Mouse (Mus musculus): ENCODE measurements around the gene Galm. TPM values are rescaled to one million over a fixed set of nuclear protein-coding genes. Genes with fewer than 3 reads are reported as not detected.

The Galm gene
- polyA plus RNA-seq, 1 experiment from 2014 or later: 12.9 TPM

DNA sequence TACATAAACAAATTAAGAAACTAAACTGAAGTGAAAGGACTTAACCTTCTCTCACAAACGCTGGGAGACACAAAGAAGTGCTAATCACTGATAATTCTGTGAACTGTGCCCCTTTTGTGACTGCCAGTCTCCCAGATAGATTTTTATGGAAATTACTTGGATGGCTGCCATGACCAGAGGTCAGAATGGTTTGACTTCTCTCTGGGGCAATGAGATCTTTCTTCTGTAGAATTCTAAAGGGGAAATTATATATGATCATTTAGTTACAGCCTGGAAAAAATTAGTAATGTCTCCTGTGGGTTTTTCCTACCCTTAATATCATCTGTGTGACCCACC is 4.1 kb downstream of the Galm start:
- no peak overlapping the region for H3K4me2 ChIP-seq
- H3K9ac ChIP-seq: no peak overlapping the region
- peaks cover 9% of the 10 kb centered on the region for H3K4me1 ChIP-seq
- no peaks in the 10 kb centered on the region for H3K27me3 ChIP-seq
- ATAC-seq (ENCODE audit: insufficient number of reproducible peaks, low FRiP score, low TSS enrichment, low read depth): no peak
- WGBS: 51% methylated on average over 1 of the region's 1 CpGs
- H3K27ac ChIP-seq: no peak overlapping the region
- H3K36me3 ChIP-seq: no peaks in the 10 kb centered on the region
- H3K9me3 ChIP-seq: no peaks in the 10 kb centered on the region
- H3K4me3 ChIP-seq: no peak overlapping the region

DNA sequence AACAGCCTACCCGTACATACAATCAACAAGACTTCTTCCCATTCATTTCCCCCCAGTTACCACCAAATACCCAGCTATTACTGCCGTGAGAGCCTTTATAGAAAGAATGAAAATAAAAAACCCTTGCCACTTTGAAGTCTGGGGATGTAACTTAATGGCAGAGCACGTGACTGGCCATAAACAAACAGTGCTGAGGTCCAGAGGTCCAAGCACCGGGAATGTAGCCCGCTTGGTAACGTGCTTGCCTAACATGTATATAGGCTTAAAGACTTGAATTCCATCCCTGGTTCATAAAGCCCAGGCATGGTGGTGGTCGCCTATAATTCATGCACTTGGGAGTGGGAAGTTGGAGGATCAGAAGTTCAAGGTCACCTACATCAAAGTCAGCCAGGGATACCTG is 4.6 kb downstream of the Galm start:
- no peak overlapping the region for H3K4me2 ChIP-seq
- WGBS: 58% methylated on average over 7 of the region's 7 CpGs
- ATAC-seq (ENCODE audit: insufficient number of reproducible peaks, low FRiP score, low TSS enrichment, low read depth): no peak

DNA sequence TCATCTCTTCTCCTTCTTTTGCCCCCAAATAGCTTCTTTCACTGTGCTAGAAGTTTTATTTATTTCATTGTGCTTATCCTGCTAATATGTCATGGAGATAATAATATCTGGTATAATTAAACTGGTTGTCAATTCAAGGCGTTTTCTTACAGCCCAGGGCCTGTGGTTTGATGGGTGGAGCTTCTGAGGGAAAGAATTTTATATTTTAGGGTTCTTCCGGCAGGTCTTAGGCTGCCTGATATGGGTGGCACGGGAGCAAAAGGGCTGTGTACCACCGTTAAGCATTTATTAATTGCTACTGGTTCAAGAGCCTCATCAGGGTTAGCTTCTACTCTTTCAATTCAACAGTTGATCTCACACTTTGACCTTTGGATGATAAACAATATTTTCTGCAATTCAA is 5.2 kb downstream of the Galm start:
- WGBS: 68% methylated on average over 4 of the region's 4 CpGs
- H3K4me1 ChIP-seq: peaks cover 9% of the 10 kb centered on the region
- H3K9ac ChIP-seq: no peak overlapping the region
- no peaks in the 10 kb centered on the region for H3K36me3 ChIP-seq
- ATAC-seq (ENCODE audit: insufficient number of reproducible peaks, low FRiP score, low TSS enrichment, low read depth): no peak
- H3K9me3 ChIP-seq: no peaks in the 10 kb centered on the region
- no peak overlapping the region for H3K4me3 ChIP-seq
- H3K4me2 ChIP-seq: no peak overlapping the region
- no peak overlapping the region for H3K27ac ChIP-seq
- H3K27me3 ChIP-seq: no peaks in the 10 kb centered on the region

More for the DNA sequence above, 4.6 kb downstream of the Galm start:
- no peaks in the 10 kb centered on the region for H3K9me3 ChIP-seq
- no peaks in the 10 kb centered on the region for H3K36me3 ChIP-seq
- peaks cover 9% of the 10 kb centered on the region for H3K4me1 ChIP-seq
- no peak overlapping the region for H3K9ac ChIP-seq
- H3K27me3 ChIP-seq: no peaks in the 10 kb centered on the region
- no peak overlapping the region for H3K27ac ChIP-seq
- no peak overlapping the region for H3K4me3 ChIP-seq

DNA sequence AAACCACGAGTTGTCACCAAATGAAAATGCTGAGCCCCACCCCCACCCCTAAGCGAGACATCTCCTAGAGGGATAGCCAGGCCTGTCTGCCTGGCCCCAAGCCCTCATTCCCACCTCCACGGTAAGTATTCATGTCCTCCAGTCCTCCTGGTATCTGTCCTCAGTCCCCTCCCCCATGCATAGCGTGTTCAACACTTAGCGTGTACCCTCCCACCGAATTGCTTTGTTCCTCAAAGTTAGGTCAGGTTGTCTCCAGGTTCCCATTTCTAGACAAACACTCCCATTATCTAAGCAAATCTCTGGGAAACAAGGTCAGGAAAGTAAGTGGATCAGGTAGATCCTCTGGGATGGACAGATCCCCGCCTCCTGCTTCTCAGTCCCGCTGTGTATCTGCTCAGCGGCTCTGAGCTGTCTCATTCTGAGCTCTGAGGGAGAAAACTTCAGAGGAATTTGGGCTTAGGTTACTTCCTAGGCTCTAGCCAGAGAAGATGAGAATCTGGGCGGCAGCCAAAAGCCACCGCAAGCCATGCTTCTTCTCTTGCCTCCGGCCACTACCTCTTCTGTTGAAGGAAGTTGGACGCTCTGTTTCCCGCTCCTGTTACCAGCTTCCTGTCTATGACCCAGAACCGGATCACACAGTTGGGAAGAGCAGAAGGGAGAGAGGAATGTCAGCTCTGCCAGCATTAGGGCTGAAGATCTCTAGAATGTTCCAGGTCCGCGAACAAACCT is 11.3 kb downstream of the Galm start:
- no peak overlapping the region for H3K9ac ChIP-seq
- 82% methylated on average over 17 of the region's 17 CpGs for WGBS
- H3K36me3 ChIP-seq: no peaks in the 10 kb centered on the region
- H3K4me3 ChIP-seq: no peak overlapping the region
- H3K27ac ChIP-seq: no peak overlapping the region
- no peaks in the 10 kb centered on the region for H3K9me3 ChIP-seq
- H3K4me2 ChIP-seq: no peak overlapping the region
- no peaks in the 10 kb centered on the region for H3K4me1 ChIP-seq
- no peaks in the 10 kb centered on the region for H3K27me3 ChIP-seq
- ATAC-seq (ENCODE audit: insufficient number of reproducible peaks, low FRiP score, low TSS enrichment, low read depth): no peak

DNA sequence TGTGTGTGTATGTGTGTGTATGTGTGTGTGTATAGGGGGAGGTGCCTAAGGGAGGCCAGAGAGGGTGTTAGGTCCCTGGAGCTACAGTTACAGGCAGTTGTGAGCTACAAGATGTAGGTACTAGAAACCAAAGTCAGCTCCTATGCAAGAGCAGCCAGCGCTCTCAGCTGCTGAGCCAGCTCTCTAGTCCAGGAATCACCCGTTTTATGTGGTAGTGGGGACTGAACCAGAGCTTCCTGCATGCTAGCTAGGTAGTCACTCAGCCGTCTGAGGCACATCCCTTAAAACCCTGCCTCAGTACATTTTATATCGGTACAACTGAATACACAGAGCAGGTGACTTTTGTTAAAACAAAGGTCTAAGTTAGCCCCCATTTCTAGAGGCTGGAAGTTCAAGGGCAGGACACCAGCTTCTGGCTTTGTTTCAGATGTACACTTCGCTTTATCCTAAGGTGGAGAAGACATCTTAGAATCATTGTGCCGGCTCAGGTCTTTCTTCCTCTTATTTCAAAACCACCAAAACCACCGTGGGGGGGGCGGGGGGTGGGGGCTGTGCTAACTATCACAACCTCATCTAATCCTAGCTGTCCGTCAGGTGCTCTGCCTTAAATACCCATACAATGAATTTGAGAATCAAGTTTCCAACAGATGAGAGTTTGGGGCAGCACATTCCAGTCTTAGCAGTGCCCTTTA is 12.6 kb downstream of the Galm start:
- Histone ChIP-seq H3K27me3 (no peaks in the 10 kb centered on the region), H3K27ac (no peak overlapping the region), H3K9ac (no peak overlapping the region), H3K9me3 (no peaks in the 10 kb centered on the region), H3K4me3 (no peak overlapping the region), H3K36me3 (no peaks in the 10 kb centered on the region), H3K4me1 (no peaks in the 10 kb centered on the region), H3K4me2 (no peak overlapping the region)
- 77% methylated on average over 9 of the region's 9 CpGs for WGBS
- no peak for ATAC-seq (ENCODE audit: insufficient number of reproducible peaks, low FRiP score, low TSS enrichment, low read depth)

DNA sequence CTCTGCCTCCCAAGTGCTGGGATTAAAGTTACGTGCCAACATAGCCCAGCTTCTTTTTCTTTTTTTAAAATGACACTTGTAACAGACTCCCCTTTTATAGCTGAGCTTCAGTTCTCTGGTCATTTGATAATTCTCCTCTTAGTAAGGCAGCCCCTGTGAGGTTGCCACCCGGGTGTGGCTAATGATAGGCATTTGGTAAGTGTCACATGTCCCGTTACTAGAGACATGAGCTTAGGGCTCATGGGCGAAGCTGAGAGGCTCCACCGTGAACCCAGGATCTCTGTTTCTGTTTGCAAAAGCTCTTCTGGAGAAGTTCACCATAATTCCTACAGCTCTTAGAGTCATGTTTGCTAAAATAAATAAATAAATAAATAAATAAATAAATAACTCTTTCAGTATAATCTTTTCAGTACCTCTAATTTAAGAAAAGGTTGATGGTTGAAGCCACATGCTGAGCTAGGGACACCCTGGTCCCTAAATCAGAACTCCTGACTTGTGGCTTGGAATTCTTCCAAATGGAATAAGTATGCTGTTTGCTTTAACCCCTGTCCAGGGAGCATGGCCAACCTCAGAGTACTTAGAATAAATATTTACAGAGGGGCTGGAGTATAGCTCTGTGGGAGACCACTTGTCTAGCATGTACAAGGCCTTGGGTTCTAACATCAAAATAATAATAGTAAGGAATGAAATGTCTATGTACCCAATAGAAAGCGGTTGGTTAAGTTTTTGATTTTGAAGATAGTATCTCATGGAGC is 16.4 kb downstream of the Galm start:
- Histone ChIP-seq H3K4me2 (no peak overlapping the region), H3K4me3 (no peak overlapping the region), H3K27ac (no peak overlapping the region), H3K36me3 (no peaks in the 10 kb centered on the region), H3K4me1 (peaks cover 3% of the 10 kb centered on the region; the same call in 1 of the 2 replicates), H3K27me3 (no peaks in the 10 kb centered on the region), H3K9ac (no peak overlapping the region), H3K9me3 (no peaks in the 10 kb centered on the region)
- WGBS: 75% methylated on average over 6 of the region's 6 CpGs
- no peak for ATAC-seq (ENCODE audit: insufficient number of reproducible peaks, low FRiP score, low TSS enrichment, low read depth)

DNA sequence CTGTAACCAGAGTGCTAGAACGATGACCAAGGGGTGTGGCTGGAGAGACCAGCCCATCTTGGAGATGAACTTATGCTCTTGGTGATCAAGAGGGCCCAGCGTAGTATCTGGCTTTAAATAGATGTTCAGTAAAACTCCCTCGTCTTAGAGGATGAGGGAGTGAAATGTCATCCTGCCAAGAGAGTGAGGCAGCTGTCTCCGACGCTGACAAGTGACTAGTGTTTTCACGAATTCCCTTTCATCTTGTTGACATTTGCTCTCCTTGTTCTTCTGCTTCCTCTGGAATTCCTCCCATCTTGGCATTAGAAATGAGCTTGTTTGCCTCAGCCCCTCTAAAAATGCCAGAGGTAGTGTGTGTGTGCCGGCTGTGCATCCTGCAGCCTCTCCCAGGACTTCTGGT is 17.9 kb downstream of the Galm start:
- Histone ChIP-seq H3K9me3 (no peaks in the 10 kb centered on the region), H3K4me1 (peaks cover 3% of the 10 kb centered on the region; the same call in 1 of the 2 replicates), H3K9ac (no peak overlapping the region), H3K36me3 (no peaks in the 10 kb centered on the region), H3K4me2 (no peak overlapping the region), H3K27ac (no peak overlapping the region), H3K4me3 (no peak overlapping the region), H3K27me3 (no peaks in the 10 kb centered on the region)
- ATAC-seq (ENCODE audit: insufficient number of reproducible peaks, low FRiP score, low TSS enrichment, low read depth): no peak
- 51% methylated on average over 7 of the region's 7 CpGs for whole genome bisulfite sequencing

DNA sequence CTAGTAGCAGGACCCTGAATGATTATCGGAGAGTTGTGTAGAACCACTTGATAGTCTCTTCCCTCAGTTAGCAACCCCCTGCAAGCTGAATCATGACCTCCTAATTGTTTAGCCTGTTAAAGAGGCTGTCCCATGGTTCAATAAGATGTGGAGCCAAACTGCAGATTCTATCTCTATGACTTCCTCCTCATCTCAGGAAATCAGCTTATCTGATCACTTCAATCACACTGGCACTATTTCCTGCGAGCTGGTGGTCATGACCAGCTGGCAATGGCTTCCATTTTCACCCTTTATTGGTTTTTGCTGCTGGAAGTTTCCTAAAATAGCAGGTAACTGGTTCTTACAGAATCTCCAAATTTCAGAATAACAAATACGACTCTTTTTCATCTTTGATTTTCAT is 18.5 kb downstream of the Galm start:
- Histone ChIP-seq H3K4me2 (no peak overlapping the region), H3K36me3 (no peaks in the 10 kb centered on the region), H3K27me3 (no peaks in the 10 kb centered on the region), H3K4me1 (peaks cover 3% of the 10 kb centered on the region; the same call in 1 of the 2 replicates), H3K27ac (no peak overlapping the region), H3K4me3 (no peak overlapping the region), H3K9ac (no peak overlapping the region), H3K9me3 (no peaks in the 10 kb centered on the region)
- no peak for ATAC-seq (ENCODE audit: insufficient number of reproducible peaks, low FRiP score, low TSS enrichment, low read depth)
- 73% methylated on average over 3 of the region's 3 CpGs for WGBS

DNA sequence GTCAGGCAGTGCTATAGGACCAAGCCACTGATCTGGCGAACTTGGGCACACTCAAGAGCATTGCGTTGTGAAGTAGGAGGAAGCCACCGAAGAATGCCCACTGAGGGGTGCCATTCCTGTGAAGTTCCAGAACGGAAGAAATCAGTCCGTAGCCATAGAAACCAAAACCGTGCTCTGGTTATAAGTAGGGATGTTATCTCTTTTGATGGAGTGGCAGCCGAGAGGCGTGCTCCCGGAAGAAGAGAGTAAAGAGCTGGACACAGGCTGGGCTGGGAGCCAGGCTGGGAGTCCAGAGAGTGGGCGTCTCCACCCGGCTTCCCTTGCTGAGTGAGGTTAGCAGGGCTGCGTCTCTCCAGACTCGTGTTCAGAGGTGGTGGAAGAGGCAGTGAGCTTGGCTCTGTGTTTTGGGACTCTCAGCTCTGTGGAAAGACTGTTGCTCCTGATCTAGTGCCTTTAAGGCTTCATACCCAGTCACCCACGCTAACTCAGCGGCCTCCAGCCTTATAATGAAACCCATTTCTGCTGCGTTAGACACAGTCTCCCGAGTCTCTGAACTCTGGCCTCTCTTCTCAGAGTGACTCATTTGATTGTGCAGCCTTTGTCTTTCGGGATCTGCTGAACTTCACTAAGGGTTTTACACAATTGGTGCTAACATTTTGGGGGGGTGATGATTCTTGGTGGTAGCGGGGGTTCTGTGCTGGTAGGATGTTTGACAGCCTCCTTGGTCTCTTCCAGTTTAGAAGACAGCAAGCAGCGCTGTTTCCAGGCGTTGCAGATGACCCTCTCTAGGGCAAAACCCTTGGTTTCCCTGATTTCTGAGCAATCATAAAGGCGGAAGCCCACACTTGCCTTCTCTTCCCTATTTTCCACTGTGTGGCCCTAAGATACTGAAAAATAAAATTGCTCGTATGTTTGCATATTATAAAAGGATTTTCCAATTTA is 21.1 kb downstream of the Galm start:
- H3K27me3 ChIP-seq: no peaks in the 10 kb centered on the region
- WGBS: 76% methylated on average over 23 of the region's 23 CpGs
- no peaks in the 10 kb centered on the region for H3K36me3 ChIP-seq
- no peak overlapping the region for H3K4me3 ChIP-seq
- H3K27ac ChIP-seq: no peak overlapping the region
- H3K4me2 ChIP-seq: no peak overlapping the region
- no peaks in the 10 kb centered on the region for H3K9me3 ChIP-seq
- no peak overlapping the region for H3K9ac ChIP-seq
- no peak for ATAC-seq (ENCODE audit: insufficient number of reproducible peaks, low FRiP score, low TSS enrichment, low read depth)
- peaks cover 3% of the 10 kb centered on the region; the same call in 1 of the 2 replicates for H3K4me1 ChIP-seq

DNA sequence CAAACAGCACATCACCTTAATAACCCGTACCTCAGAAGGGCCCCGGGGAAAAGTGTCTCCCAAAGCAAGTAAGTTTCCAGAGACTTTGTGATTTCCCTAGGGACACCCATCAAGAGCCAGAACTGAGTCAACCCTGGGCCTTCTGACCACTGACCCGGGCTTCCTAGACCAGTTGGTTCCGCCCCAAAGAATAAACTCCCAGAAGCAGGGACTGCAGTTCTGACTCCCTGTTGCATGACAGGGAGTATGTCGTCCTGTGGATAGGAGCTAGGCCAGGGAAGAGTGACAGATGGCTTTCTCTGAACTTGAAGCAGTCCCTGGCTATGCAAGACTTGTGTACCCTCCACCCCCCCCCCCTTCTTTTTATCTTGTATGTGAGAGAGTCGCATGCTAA is 21.7 kb downstream of the Galm start:
- H3K9ac ChIP-seq: no peak overlapping the region
- H3K4me1 ChIP-seq: peaks cover 3% of the 10 kb centered on the region; the same call in 1 of the 2 replicates
- no peaks in the 10 kb centered on the region for H3K36me3 ChIP-seq
- H3K27ac ChIP-seq: no peak overlapping the region
- no peak for ATAC-seq (ENCODE audit: insufficient number of reproducible peaks, low FRiP score, low TSS enrichment, low read depth)
- H3K4me3 ChIP-seq: no peak overlapping the region
- WGBS: 84% methylated on average over 6 of the region's 6 CpGs
- H3K4me2 ChIP-seq: no peak overlapping the region
- H3K9me3 ChIP-seq: no peaks in the 10 kb centered on the region
- no peaks in the 10 kb centered on the region for H3K27me3 ChIP-seq

DNA sequence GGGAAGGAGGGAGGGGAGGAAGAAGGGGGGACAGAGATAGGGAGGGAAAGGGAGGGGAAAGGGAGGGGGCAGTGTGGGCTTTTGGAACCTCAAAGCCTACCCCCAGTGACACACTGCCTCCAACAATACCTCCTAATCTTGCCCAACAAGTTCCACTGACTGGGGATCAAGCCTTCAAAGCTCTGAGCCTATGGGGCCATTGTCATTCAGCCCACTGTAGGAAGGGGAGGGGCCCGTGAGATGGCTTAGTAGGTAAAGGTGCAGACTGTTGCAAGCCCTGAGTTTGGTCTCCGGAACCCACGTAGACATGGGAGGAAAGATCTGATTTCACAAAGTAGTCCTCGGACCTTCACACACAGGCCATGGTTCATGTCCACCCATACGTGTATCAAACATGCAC is 24.1 kb downstream of the Galm start:
- 27% methylated on average over 5 of the region's 5 CpGs for WGBS
- H3K27me3 ChIP-seq: no peaks in the 10 kb centered on the region
- H3K4me2 ChIP-seq: no peak overlapping the region
- H3K4me1 ChIP-seq: peaks cover 3% of the 10 kb centered on the region; the same call in 1 of the 2 replicates
- H3K36me3 ChIP-seq: no peaks in the 10 kb centered on the region
- H3K9me3 ChIP-seq: no peaks in the 10 kb centered on the region
- H3K27ac ChIP-seq: no peak overlapping the region
- ATAC-seq (ENCODE audit: insufficient number of reproducible peaks, low FRiP score, low TSS enrichment, low read depth): no peak
- no peak overlapping the region for H3K9ac ChIP-seq
- no peak overlapping the region for H3K4me3 ChIP-seq
